Mouse (Mus musculus): ENCODE measurements around the gene 4933427D14Rik.

- TF ChIP-seq ZC3H11A (IDR thresholded peaks at IDR 0.05; ENCODE audit: borderline replicate concordance, low read depth, low read length) (no peak), MAFK (IDR thresholded peaks at IDR 0.05; ENCODE audit: insufficient read depth, low read depth, low read length) (no peak)
These were observed 2.0 kb downstream of the 4933427D14Rik start for GRCm38 (mm10) chr11:72205256-72205655.

Measured in ES-E14 (cell line).